Mouse (Mus musculus) gastrocnemius, postnatal 25 days (tissue): ENCODE results near the gene Pde4d. TPM values are rescaled to one million over a fixed set of nuclear protein-coding genes. Genes with fewer than 3 reads are reported as not detected.

ENCODE experiments used
- DNase-seq: peaks from one replicate; pipeline ENCODE4 v3.0.0; 2022
- microRNA-seq, 2 experiments: library from miRNA; unstranded; fragments of <30 nt; microRNA quantifications; one replicate each; pipeline ENCODE4 v1.2.0; 2021; ENCODE audit warnings: borderline replicate concordance in 2 of 2
- total RNA-seq, 2 experiments: library from RNA; stranded (reverse); gene quantifications; 1 replicate in 1 of 2; 2 replicates in 1 of 2; pipeline ENCODE4 v1.2.3; 2021

The Pde4d gene
- total RNA-seq, 2 experiments from 2014 or later = 153 to 164 TPM

GRCm38 (mm10) chr13:109933554-109933953 is 1483.8 kb downstream of the Pde4d start:
- DNase-seq = no peak

- no peak for DNase-seq
Measured at GRCm38 (mm10) chr13:109936866-109937265, 1487.1 kb downstream of the Pde4d start.

- DNase-seq = no peak
Measured at GRCm38 (mm10) chr13:109944822-109945551, 1495.2 kb downstream of the Pde4d start.

- DNase-seq = peak; percentile 71
Measured at GRCm38 (mm10) chr13:109951466-109951865, 1501.7 kb downstream of the Pde4d start.

GRCm38 (mm10) chr13:109954189-109954588 is 1504.4 kb downstream of the Pde4d start:
- no peak for DNase-seq

- DNase-seq = no peak
Measured at GRCm38 (mm10) chr13:109957953-109958352, 1508.2 kb downstream of the Pde4d start.

GRCm38 (mm10) chr13:109982821-109983443 is 1533.2 kb downstream of the Pde4d start:
- DNase-seq = no peak

GRCm38 (mm10) chr13:109985411-109985810 is 1535.7 kb downstream of the Pde4d start:
- peak; percentile 16 for DNase-seq

GRCm38 (mm10) chr13:109985892-109986291 is 1536.1 kb downstream of the Pde4d start:
- peak; percentile 46 for DNase-seq

GRCm38 (mm10) chr13:109992775-109993505 is 1543.2 kb downstream of the Pde4d start:
- DNase-seq = peak; percentile 41

GRCm38 (mm10) chr13:109994240-109994764 is 1544.6 kb downstream of the Pde4d start:
- DNase-seq = no peak

- DNase-seq = no peak
Measured at GRCm38 (mm10) chr13:110002081-110002480, 1552.3 kb downstream of the Pde4d start.

Small RNAs within 50 kb of the gene (microRNA-seq; reads per million reads assigned to microRNA genes)
- gene Mir1904 (0 reads per million in 2 experiments), gene Mir582 (10.9 to 13.3 reads per million in 2 experiments)

Other genes starting within 250 kb of the Pde4d start
- under 1 TPM; 0.36 to 0.78 TPM for gene Elovl7, start 235.5 kb upstream of the Pde4d start, total RNA-seq
- under 1 TPM in 1 of 2 experiments, not detected in 1; 0.35 TPM for gene Depdc1b, start 133.6 kb upstream of the Pde4d start, total RNA-seq